Mouse (Mus musculus): ENCODE data around the gene Socs3.

- no peak for TF ChIP-seq POLR2A (IDR thresholded peaks at IDR 0.05; ENCODE audit: low read depth, low read length)
- no peak for TF ChIP-seq CTCF (conservative IDR thresholded peaks at IDR 0.05; ENCODE audit: insufficient read depth, insufficient read length, low read depth, low read length)
These were observed 1.9 kb upstream of the Socs3 start for GRCm38 (mm10) chr11:117971646-117972242.

Data from kidney, adult 2 months (tissue).